Mouse (Mus musculus) forebrain, embryonic 16.5 days (tissue): Measurements from ENCODE around the gene Ankrd53. TPM values are rescaled to one million over a fixed set of nuclear protein-coding genes. Genes with fewer than 3 reads are reported as not detected.

ENCODE experiments used
- ATAC-seq: fragments of 200-750 bp; cut with Nextera tagmentation; 2 replicates; pipeline ENCODE4 v1.8.0; 2017; ENCODE audit warnings: mild to moderate bottlenecking, moderate library complexity
- H3K27ac ChIP-seq: fragments of 300-500 bp; sonication (generic); 2 replicates; pipeline ENCODE4 v1.5.1; 2014; ENCODE audit warnings: low read length, control low read depth
- H3K27me3 ChIP-seq: fragments of 300-500 bp; sonication (generic); replicated peaks from 2 replicates; pipeline ENCODE4 v1.6.1; 2014; ENCODE audit warnings: low read length; ENCODE audit not compliant: control insufficient read depth, insufficient read depth
- H3K36me3 ChIP-seq: fragments of 300-500 bp; sonication (generic); 2 replicates; pipeline ENCODE4 v1.6.1; 2014; ENCODE audit not compliant: control insufficient read depth, insufficient read depth
- H3K4me1 ChIP-seq: fragments of 300-500 bp; sonication (generic); replicated peaks from 2 replicates; pipeline ENCODE4 v1.6.1; 2014; ENCODE audit warnings: low read length; ENCODE audit not compliant: control insufficient read depth, insufficient read depth
- H3K4me2 ChIP-seq: fragments of 300-500 bp; sonication (generic); 2 replicates; pipeline ENCODE4 v1.6.1; 2014; ENCODE audit warnings: mild to moderate bottlenecking, low read length, control low read depth
- H3K4me3 ChIP-seq: fragments of 300-500 bp; sonication (generic); replicated peaks from 2 replicates; pipeline ENCODE4 v1.5.1; 2014; ENCODE audit warnings: mild to moderate bottlenecking, low read length, control low read depth
- H3K9ac ChIP-seq: fragments of 300-500 bp; sonication (generic); replicated peaks from 2 replicates; pipeline ENCODE4 v1.6.1; 2014; ENCODE audit warnings: low read depth, low read length, control low read depth
- H3K9me3 ChIP-seq: fragments of 300-500 bp; sonication (generic); 2 replicates; pipeline ENCODE4 v1.6.1; 2016; ENCODE audit warnings: low read length; ENCODE audit not compliant: control insufficient read depth
- WGBS: fragments of 180-500 bp; shearing (Covaris S2); extraction: QIAGEN DNeasy Blood & Tissue Kit; methylation state at CpG from one replicate; pipeline ENCODE4 v1.1.7; 2014; 5-methylcytosine and 5-hydroxymethylcytosine counted together
- polyA plus RNA-seq: library from polyadenylated mRNA; unstranded; fragments of >200 nt; fragmentation: Nextera tagmentation; extraction: Ambion mirVana; gene quantifications from 2 replicates; pipeline ENCODE4 v1.2.1, GENCODE M21; 2015

Gene Ankrd53
- polyA plus RNA-seq, 1 experiment from 2014 or later, result 0.18 TPM

GRCm38 (mm10) chr6:83729350-83729970 lies 33.0 kb upstream of the Ankrd53 start:
- ATAC-seq, result no peak
- H3K4me1 ChIP-seq, result no peaks in the 10 kb centered on the region
- 78% methylated on average over 14 of the region's 14 CpGs for whole genome bisulfite sequencing

GRCm38 (mm10) chr6:83731128-83731527 lies 31.3 kb upstream of the Ankrd53 start:
- no peaks in the 10 kb centered on the region for H3K36me3 ChIP-seq
- H3K27me3 ChIP-seq, result no peaks in the 10 kb centered on the region; the same call in 1 of the 2 replicates
- no peak overlapping the region for H3K4me2 ChIP-seq
- no peak overlapping the region for H3K4me3 ChIP-seq
- no peaks in the 10 kb centered on the region for H3K4me1 ChIP-seq
- H3K9me3 ChIP-seq, result 0 out of 2 replicates have a peak, but pooled peaks cover 3% of the 10 kb centered on the region
- H3K9ac ChIP-seq, result no peak overlapping the region
- ATAC-seq, result no peak
- 32% methylated on average over 5 of the region's 5 CpGs for WGBS
- H3K27ac ChIP-seq, result no peak overlapping the region

More at GRCm38 (mm10) chr6:83729350-83729970, 33.0 kb upstream of the Ankrd53 start:
- Histone ChIP-seq H3K9me3 (0 out of 2 replicates have a peak, but pooled peaks cover 3% of the 10 kb centered on the region), H3K4me2 (no peak overlapping the region), H3K4me3 (no peak overlapping the region), H3K27me3 (no peaks in the 10 kb centered on the region; the same call in none of the 2 replicates), H3K9ac (no peak overlapping the region), H3K27ac (no peak overlapping the region), H3K36me3 (no peaks in the 10 kb centered on the region)

GRCm38 (mm10) chr6:83737311-83737710 lies 25.1 kb upstream of the Ankrd53 start:
- Histone ChIP-seq H3K36me3 (no peaks in the 10 kb centered on the region), H3K4me2 (no peak overlapping the region), H3K4me3 (no peak overlapping the region), H3K27ac (no peak overlapping the region), H3K9ac (no peak overlapping the region), H3K27me3 (no peaks in the 10 kb centered on the region), H3K4me1 (no peaks in the 10 kb centered on the region), H3K9me3 (peaks cover 7% of the 10 kb centered on the region; the same call in 1 of the 2 replicates)
- no peak for ATAC-seq
- WGBS, result 41% methylated on average over 13 of the region's 13 CpGs

GRCm38 (mm10) chr6:83738596-83738995 lies 23.8 kb upstream of the Ankrd53 start:
- H3K4me1 ChIP-seq, result no peaks in the 10 kb centered on the region; the same call in 1 of the 2 replicates
- H3K9me3 ChIP-seq, result peaks cover 7% of the 10 kb centered on the region; the same call in 1 of the 2 replicates
- H3K4me3 ChIP-seq, result no peak overlapping the region
- no peak overlapping the region for H3K27ac ChIP-seq
- H3K9ac ChIP-seq, result no peak overlapping the region
- no peak overlapping the region for H3K4me2 ChIP-seq
- no peaks in the 10 kb centered on the region for H3K36me3 ChIP-seq
- no peak for ATAC-seq
- WGBS, result 91% methylated on average over 6 of the region's 6 CpGs
- no peaks in the 10 kb centered on the region for H3K27me3 ChIP-seq

- H3K4me3 ChIP-seq, result no peak within 1 kb of the TSS
- H3K9me3 ChIP-seq, result peaks cover 4% of the 10 kb centered on the region; the same call in 1 of the 2 replicates
- 65% methylated on average over 5 of the region's 5 CpGs for WGBS
- no peaks in the 10 kb centered on the region for H3K27me3 ChIP-seq
- ATAC-seq, result peak; percentile 71; the same call in 1 of the 2 replicates
- H3K9ac ChIP-seq, result no peak within 1 kb of the TSS
- no peaks in the 10 kb centered on the region for H3K36me3 ChIP-seq
- no peaks in the 10 kb centered on the region; the same call in 1 of the 2 replicates for H3K4me1 ChIP-seq
- no peak within 1 kb of the TSS for H3K27ac ChIP-seq
- H3K4me2 ChIP-seq, result no peak within 1 kb of the TSS
Observed at GRCm38 (mm10) chr6:83742761-83743160, 19.7 kb upstream of the Ankrd53 start, which contains the start of gene Atp6v1b1. Atp6v1b1 (plus strand) TSS chr6:83742990.

- H3K27ac ChIP-seq, result no peak overlapping the region
- H3K36me3 ChIP-seq, result no peaks in the 10 kb centered on the region
- no peaks in the 10 kb centered on the region; the same call in 1 of the 2 replicates for H3K4me1 ChIP-seq
- no peak overlapping the region for H3K4me2 ChIP-seq
- no peak overlapping the region for H3K9ac ChIP-seq
- ATAC-seq, result 0 out of 2 replicates have a peak, but pooled peaks have one; percentile 12
- 54% methylated on average over 5 of the region's 5 CpGs for WGBS
- no peak overlapping the region for H3K4me3 ChIP-seq
- H3K27me3 ChIP-seq, result no peaks in the 10 kb centered on the region
- H3K9me3 ChIP-seq, result peaks cover 4% of the 10 kb centered on the region; the same call in 1 of the 2 replicates
Observed at GRCm38 (mm10) chr6:83743212-83743611, 19.2 kb upstream of the Ankrd53 start.

- Histone ChIP-seq H3K9ac (no peak overlapping the region), H3K4me1 (no peaks in the 10 kb centered on the region; the same call in 1 of the 2 replicates), H3K27me3 (no peaks in the 10 kb centered on the region), H3K36me3 (no peaks in the 10 kb centered on the region), H3K4me3 (no peak overlapping the region), H3K9me3 (peaks cover 4% of the 10 kb centered on the region; the same call in 1 of the 2 replicates), H3K27ac (no peak overlapping the region), H3K4me2 (no peak overlapping the region)
- WGBS, result 62% methylated on average over 5 of the region's 5 CpGs
- no peak for ATAC-seq
Observed at GRCm38 (mm10) chr6:83744126-83744525, 18.3 kb upstream of the Ankrd53 start.

GRCm38 (mm10) chr6:83744557-83744956 lies 17.9 kb upstream of the Ankrd53 start:
- ATAC-seq, result no peak
- WGBS, result 81% methylated on average over 5 of the region's 5 CpGs

GRCm38 (mm10) chr6:83745466-83745865 lies 17.0 kb upstream of the Ankrd53 start:
- no peak overlapping the region for H3K4me3 ChIP-seq
- 47% methylated on average over 2 of the region's 2 CpGs for WGBS
- no peaks in the 10 kb centered on the region; the same call in 1 of the 2 replicates for H3K4me1 ChIP-seq
- H3K4me2 ChIP-seq, result no peak overlapping the region
- H3K27me3 ChIP-seq, result no peaks in the 10 kb centered on the region
- no peak overlapping the region for H3K9ac ChIP-seq
- H3K36me3 ChIP-seq, result no peaks in the 10 kb centered on the region
- peaks cover 4% of the 10 kb centered on the region; the same call in 1 of the 2 replicates for H3K9me3 ChIP-seq
- no peak overlapping the region for H3K27ac ChIP-seq
- no peak for ATAC-seq

More at GRCm38 (mm10) chr6:83744557-83744956, 17.9 kb upstream of the Ankrd53 start:
- Histone ChIP-seq H3K9ac (no peak overlapping the region), H3K4me1 (no peaks in the 10 kb centered on the region; the same call in 1 of the 2 replicates), H3K4me2 (no peak overlapping the region), H3K9me3 (peaks cover 4% of the 10 kb centered on the region; the same call in 1 of the 2 replicates), H3K4me3 (no peak overlapping the region), H3K27me3 (no peaks in the 10 kb centered on the region), H3K36me3 (no peaks in the 10 kb centered on the region), H3K27ac (no peak overlapping the region)
